Mouse (Mus musculus) kidney, embryonic 14.5 days (tissue): Measurements from ENCODE around the gene Saa2. TPM values are rescaled to one million over a fixed set of nuclear protein-coding genes. Genes with fewer than 3 reads are reported as not detected.

Experiments
- ATAC-seq: fragments of 200-750 bp; cut with Nextera tagmentation; 2 replicates; pipeline ENCODE4 v1.8.0; 2017; ENCODE audit warnings: moderate number of reproducible peaks, mild to moderate bottlenecking, moderate TSS enrichment, moderate library complexity; ENCODE audit not compliant: low FRiP score, low TSS enrichment
- H3K27ac ChIP-seq: fragments of 300-500 bp; sonication (generic); 2 replicates; pipeline ENCODE4 v1.5.1; 2014; ENCODE audit warnings: low read depth, mild to moderate bottlenecking, low read length, moderate library complexity, mixed read lengths
- H3K27me3 ChIP-seq: fragments of 300-500 bp; sonication (generic); 2 replicates; pipeline ENCODE4 v1.6.1; 2014; ENCODE audit warnings: mild to moderate bottlenecking, low read length; ENCODE audit not compliant: control insufficient read depth, insufficient read depth
- H3K36me3 ChIP-seq: fragments of 300-500 bp; sonication (generic); 2 replicates; pipeline ENCODE4 v1.6.1; 2014; ENCODE audit warnings: low read length, mixed read lengths; ENCODE audit not compliant: control insufficient read depth, insufficient read depth
- H3K4me1 ChIP-seq: fragments of 300-500 bp; sonication (generic); 2 replicates; pipeline ENCODE4 v1.6.1; 2014; ENCODE audit warnings: low read length, mixed read lengths; ENCODE audit not compliant: control insufficient read depth, insufficient read depth
- H3K4me2 ChIP-seq: fragments of 300-500 bp; sonication (generic); replicated peaks from 2 replicates; pipeline ENCODE4 v1.6.1; 2014; ENCODE audit warnings: low read depth, mild to moderate bottlenecking, low read length
- H3K4me3 ChIP-seq: fragments of 300-500 bp; sonication (generic); 2 replicates; pipeline ENCODE4 v1.5.1; 2014; ENCODE audit warnings: mild to moderate bottlenecking, low read length
- H3K9ac ChIP-seq: fragments of 300-500 bp; sonication (generic); 2 replicates; pipeline ENCODE4 v1.6.1; 2014; ENCODE audit warnings: low read depth, mild to moderate bottlenecking, low read length, moderate library complexity
- H3K9me3 ChIP-seq: fragments of 300-500 bp; sonication (generic); 2 replicates; pipeline ENCODE4 v1.6.1; 2016; ENCODE audit warnings: low read length; ENCODE audit not compliant: control insufficient read depth
- WGBS: fragments of 180-500 bp; shearing (Covaris S2); extraction: QIAGEN DNeasy Blood & Tissue Kit; methylation state at CpG from one replicate; pipeline ENCODE4 v1.1.7; 2014; 5-methylcytosine and 5-hydroxymethylcytosine counted together
- polyA plus RNA-seq: library from polyadenylated mRNA; unstranded; fragments of >200 nt; fragmentation: Nextera tagmentation; extraction: Ambion mirVana; gene quantifications from 2 replicates; pipeline ENCODE4 v1.2.1, GENCODE M21; 2014

Gene Saa2
- polyA plus RNA-seq, 1 experiment from 2014 or later = not detected

GRCm38 (mm10) chr7:46789177-46789849 lies 37.7 kb downstream of the Saa2 start:
- peaks cover 6% of the 10 kb centered on the region; the same call in 1 of the 2 replicates for H3K4me1 ChIP-seq
- no peak overlapping the region for H3K4me3 ChIP-seq
- no peak overlapping the region for H3K9ac ChIP-seq
- no peak for ATAC-seq
- 90% methylated on average over 5 of the region's 5 CpGs for WGBS
- no peak overlapping the region for H3K4me2 ChIP-seq
- H3K36me3 ChIP-seq = peaks cover 34% of the 10 kb centered on the region
- H3K27ac ChIP-seq = no peak overlapping the region
- H3K27me3 ChIP-seq = no peaks in the 10 kb centered on the region
- H3K9me3 ChIP-seq = no peaks in the 10 kb centered on the region

DNA sequence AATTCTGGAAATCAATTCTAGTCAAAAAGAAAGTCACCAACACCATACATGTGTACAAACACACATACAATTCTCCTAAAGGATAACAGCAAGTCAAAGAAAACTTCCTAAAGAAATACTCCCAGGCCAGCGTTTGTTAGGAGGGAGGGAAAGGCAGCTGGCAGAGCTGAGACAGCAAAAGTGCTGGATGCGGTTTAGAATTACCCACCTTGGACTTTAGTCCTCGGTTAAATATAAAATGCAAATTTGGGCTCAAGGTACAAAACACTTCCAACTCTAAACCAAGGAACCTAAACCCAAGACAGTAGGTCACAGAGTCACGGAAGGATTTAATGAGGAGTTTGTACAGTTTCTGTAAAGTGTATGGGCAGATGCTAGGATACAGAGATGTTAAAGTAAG lies 42.3 kb downstream of the Saa2 start:
- H3K4me1 ChIP-seq = peaks cover 24% of the 10 kb centered on the region
- H3K27me3 ChIP-seq = no peaks in the 10 kb centered on the region
- no peaks in the 10 kb centered on the region for H3K9me3 ChIP-seq
- peaks cover 8% of the 10 kb centered on the region for H3K36me3 ChIP-seq
- no peak overlapping the region for H3K27ac ChIP-seq
- 73% methylated on average over 4 of the region's 4 CpGs for WGBS
- no peak overlapping the region; the same call in 1 of the 2 replicates for H3K4me2 ChIP-seq
- H3K9ac ChIP-seq = peak overlapping the region; percentile 31; the same call in 1 of the 2 replicates
- H3K4me3 ChIP-seq = no peak overlapping the region
- no peak for ATAC-seq

GRCm38 (mm10) chr7:46795287-46796205 lies 44.0 kb downstream of the Saa2 start, which contains the start of the genes Hps5 and Gtf2h1:
TSS of gene Hps5 (minus strand) at chr7:46796064.
TSS of gene Gtf2h1 (plus strand) at chr7:46796103.
- WGBS = under 1% methylated on average over 75 of the region's 75 CpGs

DNA sequence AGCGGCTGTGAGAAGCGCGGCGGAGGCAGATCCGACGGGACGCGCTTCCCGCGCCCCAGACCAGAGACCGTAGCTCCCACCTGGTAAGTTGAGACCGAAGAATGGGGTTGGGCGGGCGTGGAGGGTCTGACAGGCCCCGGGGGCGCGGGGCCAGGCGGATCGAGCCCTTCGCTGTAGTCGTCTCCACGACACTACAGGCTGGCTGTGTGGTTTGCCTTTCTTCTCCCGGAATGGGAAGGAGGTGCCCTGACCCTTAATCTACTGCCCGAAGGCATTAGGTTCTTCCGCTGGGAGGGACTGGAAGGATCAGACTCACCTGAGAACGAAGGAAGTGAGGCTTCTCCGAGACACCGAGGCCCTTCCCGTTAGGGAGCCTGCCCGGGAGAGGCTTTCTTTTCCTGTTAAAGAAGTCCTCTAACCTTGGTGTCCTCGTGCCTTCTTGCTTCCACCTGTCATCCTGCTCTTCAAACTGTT lies 44.7 kb downstream of the Saa2 start:
- Histone ChIP-seq H3K4me3 (peak overlapping the region; percentile 99), H3K4me1 (peaks cover 24% of the 10 kb centered on the region), H3K27ac (peak overlapping the region; percentile 84), H3K4me2 (peak overlapping the region; percentile 70), H3K9ac (peak overlapping the region; percentile 91), H3K27me3 (no peaks in the 10 kb centered on the region), H3K36me3 (peaks cover 12% of the 10 kb centered on the region), H3K9me3 (no peaks in the 10 kb centered on the region)
- peak; percentile 76 for ATAC-seq
- WGBS = under 1% methylated on average over 25 of the region's 31 CpGs

More at GRCm38 (mm10) chr7:46795287-46796205, 44.0 kb downstream of the Saa2 start, which contains the start of the genes Hps5 and Gtf2h1:
- Histone ChIP-seq H3K4me3 (peak within 1 kb of the TSS; percentile 99), H3K27ac (peak within 1 kb of the TSS; percentile 84), H3K9me3 (no peaks in the 10 kb centered on the region), H3K36me3 (peaks cover 12% of the 10 kb centered on the region), H3K4me2 (peak within 1 kb of the TSS; percentile 70), H3K27me3 (no peaks in the 10 kb centered on the region), H3K4me1 (peaks cover 24% of the 10 kb centered on the region), H3K9ac (peak within 1 kb of the TSS; percentile 91)
- peak; percentile 98 for ATAC-seq

DNA sequence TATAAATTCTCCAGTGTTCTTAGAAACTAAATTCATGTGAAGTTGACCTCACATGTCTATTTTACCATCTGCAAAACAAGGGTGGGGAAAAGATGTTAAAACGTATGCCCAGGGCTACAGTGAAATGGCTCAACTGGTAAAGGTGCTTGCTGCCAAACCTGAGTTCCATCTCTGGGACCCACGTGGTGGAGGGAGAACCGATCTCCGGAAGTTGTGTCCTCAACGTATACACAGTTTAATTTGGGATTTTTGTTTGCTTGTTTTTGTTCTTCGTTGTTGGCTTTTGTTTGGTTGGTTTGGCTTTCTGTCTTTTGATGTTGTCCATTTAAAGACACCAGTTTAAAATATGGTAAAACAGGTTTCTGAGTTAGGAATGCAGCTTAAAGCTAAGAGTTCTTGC lies 45.2 kb downstream of the Saa2 start:
- H3K36me3 ChIP-seq = peaks cover 17% of the 10 kb centered on the region
- no peaks in the 10 kb centered on the region for H3K27me3 ChIP-seq
- peak overlapping the region; percentile 91; the same call in 1 of the 2 replicates for H3K9ac ChIP-seq
- H3K4me2 ChIP-seq = peak overlapping the region; percentile 70
- no peaks in the 10 kb centered on the region for H3K9me3 ChIP-seq
- H3K4me1 ChIP-seq = peaks cover 24% of the 10 kb centered on the region
- 64% methylated on average over 6 of the region's 6 CpGs for WGBS
- no peak for ATAC-seq
- H3K4me3 ChIP-seq = peak overlapping the region; percentile 99
- H3K27ac ChIP-seq = no peak overlapping the region

Other genes with a start within 250 kb of the Saa2 start
- gene Sergef, start 112.0 kb upstream of the Saa2 start, polyA plus RNA-seq = 10.9 and 15.7 TPM in 2 replicates
- 0.86 and 1.1 TPM in 2 replicates for gene Tph1, start 79.3 kb upstream of the Saa2 start, polyA plus RNA-seq
- gene Saal1, start 41.1 kb upstream of the Saa2 start, polyA plus RNA-seq = 33.6 and 37.9 TPM in 2 replicates
- gene Saa3, start 36.1 kb upstream of the Saa2 start, polyA plus RNA-seq = 0.20 TPM in 1 of 2 replicates, not detected in the other
- gene Saa4, start 19.2 kb upstream of the Saa2 start, polyA plus RNA-seq = not detected in 2 replicates
- gene Saa1, start 8.8 kb upstream of the Saa2 start, polyA plus RNA-seq = 2.3 and 2.6 TPM in 2 replicates
- 11.1 and 25.6 TPM in 2 replicates for gene Hps5, start 44.3 kb downstream of the Saa2 start, polyA plus RNA-seq
- 37.0 and 43.2 TPM in 2 replicates for gene Gtf2h1, start 44.3 kb downstream of the Saa2 start, polyA plus RNA-seq
- gene Ldha, start 89.7 kb downstream of the Saa2 start, polyA plus RNA-seq = 1,311 and 1,396 TPM in 2 replicates
- gene Ldhc, start 109.4 kb downstream of the Saa2 start, polyA plus RNA-seq = not detected in 2 replicates
- gene Tsg101, start 168.2 kb downstream of the Saa2 start, polyA plus RNA-seq = 183 and 204 TPM in 2 replicates
- 10.1 and 13.6 TPM in 2 replicates for gene Uevld, start 206.7 kb downstream of the Saa2 start, polyA plus RNA-seq
- gene Gm9999, start 231.8 kb downstream of the Saa2 start, polyA plus RNA-seq = not detected in 2 replicates